Mouse (Mus musculus) layer of hippocampus, adult 8-10 months (tissue): ENCODE results near the gene Dnajb8. TPM values are rescaled to one million over a fixed set of nuclear protein-coding genes. Genes with fewer than 3 reads are reported as not detected.

Experiments
- DNase-seq, 2 experiments: peaks; one replicate each; pipeline ENCODE4 v3.0.0; 2022; ENCODE audit warnings: low spot score in 2 of 2
- total RNA-seq, 4 experiments: library from RNA; stranded (reverse); gene quantifications; 2 replicates each; pipeline ENCODE4 v1.2.4; 2022

The Dnajb8 gene
- total RNA-seq, 4 experiments from 2014 or later = not detected

- DNase-seq = no peak
Measured at GRCm38 (mm10) chr6:88278141-88278540, 56.1 kb downstream of the Dnajb8 start.

DNA sequence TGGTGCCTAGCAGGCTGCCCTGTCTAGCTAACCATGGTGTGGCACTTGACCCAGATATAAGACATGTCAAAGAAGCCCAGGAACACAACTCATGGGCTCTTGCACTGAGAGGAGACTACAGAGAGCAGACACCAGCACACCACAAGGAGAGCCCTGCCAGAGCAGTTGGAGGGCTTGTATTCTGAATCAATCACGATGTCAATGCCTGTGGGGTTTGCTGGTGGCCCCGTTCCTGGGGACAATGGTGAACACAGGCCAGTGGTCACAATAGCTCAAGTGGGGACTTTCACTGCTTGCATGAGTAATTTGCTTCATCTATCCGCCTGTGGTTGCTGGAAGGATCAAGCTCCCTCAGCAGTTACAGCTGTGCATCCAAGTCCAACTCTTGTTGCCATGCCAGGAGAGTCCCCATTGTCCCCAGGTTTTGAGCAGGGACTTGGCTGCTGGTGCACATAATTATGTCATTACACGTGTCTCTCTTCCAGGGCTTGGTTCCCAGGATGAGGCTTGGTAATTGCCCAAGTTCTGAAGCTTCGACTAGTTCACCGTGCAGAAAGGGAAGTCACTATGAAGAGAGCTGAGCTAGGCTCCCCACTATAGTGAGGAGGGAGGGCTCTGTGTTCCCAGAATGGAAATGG lies 68.2 kb downstream of the Dnajb8 start:
- DNase-seq = peak; percentile 67 to 77

GRCm38 (mm10) chr6:88292274-88292909 lies 70.3 kb downstream of the Dnajb8 start:
- DNase-seq = no peak

DNA sequence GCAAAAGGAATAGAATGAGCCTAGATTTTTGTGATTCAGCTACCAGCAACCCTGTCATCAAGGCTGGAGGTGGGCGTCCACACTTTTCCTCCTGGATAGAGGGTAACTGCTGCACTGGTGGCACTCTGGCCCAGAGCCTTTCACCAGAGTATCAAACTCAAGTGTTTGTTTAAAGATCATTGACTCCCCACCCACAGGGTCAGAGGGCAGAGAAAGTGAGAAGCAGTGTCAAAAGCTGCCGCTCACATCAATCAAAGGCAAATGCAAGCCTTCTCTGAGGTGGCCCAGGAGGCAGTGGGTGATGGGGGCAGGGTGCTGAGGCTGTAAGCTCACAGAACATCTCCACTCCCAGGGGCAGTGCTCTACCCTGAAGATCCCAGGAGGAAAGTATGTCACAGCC lies 77.4 kb downstream of the Dnajb8 start:
- no peak for DNase-seq

GRCm38 (mm10) chr6:88301234-88301633 lies 79.2 kb downstream of the Dnajb8 start:
- DNase-seq = no peak

Other genes starting within 250 kb of the Dnajb8 start
- gene H1fx, start 240.6 kb upstream of the Dnajb8 start, total RNA-seq = 10 to 100 TPM; 42.8 to 52.9 (median 45.2) TPM
- 100 to 1,000 TPM; 318 to 396 (median 337) TPM for gene Rab7, start 177.0 kb upstream of the Dnajb8 start, total RNA-seq
- 100 to 1,000 TPM; 164 to 216 (median 188) TPM for gene Rpn1, start 137.8 kb upstream of the Dnajb8 start, total RNA-seq
- gene Gata2, start 28.4 kb upstream of the Dnajb8 start, total RNA-seq = 1 to 10 TPM; 5.4 to 6.3 (median 5.8) TPM
- gene Eefsec, start 224.3 kb downstream of the Dnajb8 start, total RNA-seq = 10 to 100 TPM; 21.4 to 28.7 (median 24.2) TPM
- 10 to 100 TPM; 36.8 to 40.2 (median 39.1) TPM for gene Ruvbl1, start 243.1 kb downstream of the Dnajb8 start, total RNA-seq